Mouse (Mus musculus): ENCODE results near the gene Ablim2.

- TF ChIP-seq CTCF (IDR thresholded peaks at IDR 0.05; ENCODE audit: low read depth) (no peak), EP300 (IDR thresholded peaks at IDR 0.05; ENCODE audit: low read depth) (no peak)
These were observed 27.1 kb upstream of the Ablim2 start for GRCm38 (mm10) chr5:35730552-35730951.
